Comparison of ENCODE assay signal across 8 mouse cellular contexts in genomic region chr2:155764679-155765418, GRCm38 (mm10). TPM values are rescaled to one million over a fixed set of nuclear protein-coding genes. Genes with fewer than 3 reads are reported as not detected.
DNase-seq lines count a peak whose midpoint lies in the region; ATAC-seq and TF ChIP-seq lines count a peak whose summit lies in the region.

No protein-coding gene starts in this region.

- no peak overlapping the region for H3K4me3 ChIP-seq in kidney, adult 2 months (ENCODE audit: insufficient read depth, low read depth, low read length)
- H3K4me3 ChIP-seq in forebrain, embryonic 12.5 days (replicated peaks), result no peak overlapping the region

- H3K4me2 ChIP-seq in forebrain, embryonic 12.5 days, result no peak overlapping the region

- WGBS in kidney, adult 2 months, result 64% methylated on average over 13 of the region's 13 CpGs
- 52% methylated on average over 13 of the region's 13 CpGs for WGBS in forebrain, embryonic 12.5 days

- TF ChIP-seq CTCF in kidney, adult 2 months (conservative IDR thresholded peaks at IDR 0.05; ENCODE audit: insufficient read depth, insufficient read length, low read depth, low read length), result peak; percentile 69

- H3K9ac ChIP-seq in forebrain, embryonic 12.5 days, result no peak overlapping the region

- peak; percentile 69 for DNase-seq in kidney, adult 2 months
- DNase-seq in kidney, adult 11 months, result no peak
- DNase-seq in c-Kit-positive CD71-positive TER-119-positive erythroid progenitor cells, embryonic 14.5 days (ENCODE audit: low spot score), result peak; percentile 74
- peak; percentile 67 to 89 for DNase-seq in heart, postnatal 10 days
- peak; percentile 52 to 87 for DNase-seq in layer of hippocampus, postnatal 25 days (ENCODE audit: extremely low spot score in 1 of 2, low spot score in 1 of 2)
- DNase-seq in mesoderm, embryonic 11.5 days (ENCODE audit: low read depth, low spot score), result peak; percentile 84
- peak; percentile 53 to 69 for DNase-seq in spleen, postnatal 36 days (ENCODE audit: low spot score in 2 of 2)

- H3K27ac ChIP-seq in kidney, adult 2 months (ENCODE audit: insufficient read depth, low read depth, low read length), result no peak overlapping the region
- no peak overlapping the region for H3K27ac ChIP-seq in forebrain, embryonic 12.5 days

- H3K9me3 ChIP-seq in forebrain, embryonic 12.5 days, result no peaks in the 10 kb centered on the region

- peak; percentile 39 for ATAC-seq in forebrain, embryonic 12.5 days (ENCODE audit: low FRiP score)

- no peak for TF ChIP-seq POLR2A in kidney, adult 2 months (IDR thresholded peaks at IDR 0.05; ENCODE audit: low read depth, low read length)

- H3K36me3 ChIP-seq in kidney, adult 2 months (ENCODE audit: control insufficient read depth, insufficient read depth, low read length), result no peaks in the 10 kb centered on the region
- H3K36me3 ChIP-seq in forebrain, embryonic 12.5 days (replicated peaks), result no peaks in the 10 kb centered on the region

- intact Hi-C loops in heart, postnatal 10 days (cut with DNase I), result loop anchor here (1.0 to 5.0 kb wide), 3 partner anchors 69 to 248 kb away; partner anchors contain the start of genes Acss2 and Ggt7

- no peaks in the 10 kb centered on the region for H3K4me1 ChIP-seq in kidney, adult 2 months (ENCODE audit: control insufficient read depth, insufficient read depth, low read length)
- H3K4me1 ChIP-seq in forebrain, embryonic 12.5 days, result no peaks in the 10 kb centered on the region

- no peaks in the 10 kb centered on the region for H3K27me3 ChIP-seq in kidney, adult 2 months (replicated peaks; ENCODE audit: control insufficient read depth, insufficient read depth, low read length)
- H3K27me3 ChIP-seq in forebrain, embryonic 12.5 days, result 0 out of 2 replicates have a peak, but pooled peaks cover 5% of the 10 kb centered on the region

RNA-seq across cellular contexts. Expression of gene Mmp24, which starts 10.3 kb away (rescaled TPM):
- polyA plus RNA-seq in kidney, adult 2 months (2012; rRNA removed), result 0.12 and 0.14 TPM in 2 replicates
- polyA plus RNA-seq in forebrain, embryonic 12.5 days (2016; fragmentation: Nextera tagmentation; extraction: Ambion mirVana), result 3.4 and 4.4 TPM in 2 replicates
- total RNA-seq in heart, postnatal 10 days (2021), result under 1 TPM in 1 of 2 experiments, not detected in 1; 0.07 TPM
- 10 to 100 TPM; 43.5 to 43.6 TPM for total RNA-seq in layer of hippocampus, postnatal 25 days (2021)

RNA-seq across cellular contexts. Expression of gene Procr, which starts 13.9 kb away (rescaled TPM):
- 3.6 and 3.9 TPM in 2 replicates for polyA plus RNA-seq in kidney, adult 2 months (2012; rRNA removed)
- 1.4 and 2.6 TPM in 2 replicates for polyA plus RNA-seq in forebrain, embryonic 12.5 days (2016; fragmentation: Nextera tagmentation; extraction: Ambion mirVana)
- 1 to 10 TPM; 4.3 to 6.8 TPM for total RNA-seq in heart, postnatal 10 days (2021)
- under 1 TPM; 0.71 to 0.96 TPM for total RNA-seq in layer of hippocampus, postnatal 25 days (2021)

RNA-seq across cellular contexts. Expression of gene Gm17581, which starts 29.2 kb away (rescaled TPM):
- not detected in 2 replicates for polyA plus RNA-seq in kidney, adult 2 months (2012; rRNA removed)
- polyA plus RNA-seq in forebrain, embryonic 12.5 days (2016; fragmentation: Nextera tagmentation; extraction: Ambion mirVana), result not detected in 2 replicates
- not detected for total RNA-seq in heart, postnatal 10 days (2021)
- not detected for total RNA-seq in layer of hippocampus, postnatal 25 days (2021)

RNA-seq across cellular contexts. Expression of gene Edem2, which starts 35.6 kb away (rescaled TPM):
- 44.9 and 53.7 TPM in 2 replicates for polyA plus RNA-seq in kidney, adult 2 months (2012; rRNA removed)
- polyA plus RNA-seq in forebrain, embryonic 12.5 days (2016; fragmentation: Nextera tagmentation; extraction: Ambion mirVana), result 32.6 and 33.0 TPM in 2 replicates
- total RNA-seq in heart, postnatal 10 days (2021), result 10 to 100 TPM; 11.1 to 12.3 TPM
- total RNA-seq in layer of hippocampus, postnatal 25 days (2021), result 10 to 100 TPM; 19.8 to 22.9 TPM

RNA-seq across cellular contexts. Expression of gene BC029722, which starts 54.4 kb away (rescaled TPM):
- polyA plus RNA-seq in kidney, adult 2 months (2012; rRNA removed), result 56.4 and 69.9 TPM in 2 replicates
- polyA plus RNA-seq in forebrain, embryonic 12.5 days (2016; fragmentation: Nextera tagmentation; extraction: Ambion mirVana), result 12.0 and 13.4 TPM in 2 replicates
- 10 to 100 TPM; 16.3 to 16.8 TPM for total RNA-seq in heart, postnatal 10 days (2021)
- total RNA-seq in layer of hippocampus, postnatal 25 days (2021), result 10 to 100 TPM; 52.8 to 60.0 TPM

Comparison
In these comparisons a context has a peak if more than half of its experiments do, and no peak if none do; other contexts are left out.
1. RNA of gene Mmp24, which starts 10.3 kb away (total RNA-seq): 43.5 to 43.6 TPM in layer of hippocampus, postnatal 25 days; 0.07 TPM in heart, postnatal 10 days; every median in the first group is over 10 times any median in the second.